Mouse (Mus musculus) heart, adult 8-10 months (tissue): ENCODE measurements at regions not wholly inside any gene's neighbourhood (a gene's known extent, or its start where the extent isn't known, plus 50 kb on each side); places are given as distances from the start of the nearest gene placed in this dataset.
A peak's percentile ranks its signal among the peaks of the same experiment; 100 is the strongest.

ENCODE experiments used
- DNase-seq: peaks from one replicate; pipeline ENCODE4 v3.0.0; 2022; ENCODE audit warnings: low spot score

- DNase-seq: no peak
These were observed 260.7 kb upstream of the 4930535I16Rik start for GRCm38 (mm10) chr4:124178401-124179018.

- no peak for DNase-seq
These were observed 257.7 kb upstream of the 4930535I16Rik start for GRCm38 (mm10) chr4:124175531-124175930.

- no peak for DNase-seq
These were observed 236.8 kb upstream of the 4930535I16Rik start for GRCm38 (mm10) chr4:124154627-124155026.

GRCm38 (mm10) chr4:124149771-124150451, 232.1 kb upstream of the 4930535I16Rik start:
- DNase-seq: no peak

GRCm38 (mm10) chr4:124149037-124149436, 231.2 kb upstream of the 4930535I16Rik start:
- no peak for DNase-seq

GRCm38 (mm10) chr4:124147276-124147675, 229.5 kb upstream of the 4930535I16Rik start:
- no peak for DNase-seq

- no peak for DNase-seq
These were observed 228.3 kb upstream of the 4930535I16Rik start for GRCm38 (mm10) chr4:124146135-124146534.

GRCm38 (mm10) chr4:124143630-124144029, 225.8 kb upstream of the 4930535I16Rik start:
- no peak for DNase-seq

GRCm38 (mm10) chr4:124143226-124143625, 225.4 kb upstream of the 4930535I16Rik start:
- DNase-seq: no peak

GRCm38 (mm10) chr4:124142083-124142482, 224.3 kb upstream of the 4930535I16Rik start:
- DNase-seq: peak; percentile 68

GRCm38 (mm10) chr4:124135165-124135470, 217.3 kb upstream of the 4930535I16Rik start:
- peak; percentile 53 for DNase-seq

- DNase-seq: no peak
These were observed 216.7 kb upstream of the 4930535I16Rik start for GRCm38 (mm10) chr4:124134341-124135164.

- DNase-seq: no peak
These were observed 213.1 kb upstream of the 4930535I16Rik start for GRCm38 (mm10) chr4:124130946-124131345.

- no peak for DNase-seq
These were observed 208.4 kb upstream of the 4930535I16Rik start for GRCm38 (mm10) chr4:124126258-124126657.

- DNase-seq: no peak
These were observed 202.5 kb upstream of the 4930535I16Rik start for GRCm38 (mm10) chr4:124120334-124120733.

- no peak for DNase-seq
These were observed 196.1 kb upstream of the 4930535I16Rik start for GRCm38 (mm10) chr4:124113856-124114345.

- no peak for DNase-seq
These were observed 192.9 kb upstream of the 4930535I16Rik start for GRCm38 (mm10) chr4:124110705-124111104.

- DNase-seq: no peak
These were observed 191.5 kb upstream of the 4930535I16Rik start for GRCm38 (mm10) chr4:124109371-124109770.

GRCm38 (mm10) chr4:124102684-124103083, 184.9 kb upstream of the 4930535I16Rik start:
- DNase-seq: no peak

- DNase-seq: no peak
These were observed 169.0 kb upstream of the 4930535I16Rik start for GRCm38 (mm10) chr4:124086801-124087200.

GRCm38 (mm10) chr4:124086254-124086653, 168.4 kb upstream of the 4930535I16Rik start:
- DNase-seq: no peak

- no peak for DNase-seq
These were observed 161.8 kb upstream of the 4930535I16Rik start for GRCm38 (mm10) chr4:124079603-124080002.
